Mouse (Mus musculus): Measurements from ENCODE around the gene Sox5. TPM values are rescaled to one million over a fixed set of nuclear protein-coding genes. Genes with fewer than 3 reads are reported as not detected.
A peak's percentile ranks its signal among the peaks of the same experiment; 100 is the strongest.

Sox5 gene
- polyA plus RNA-seq, 1 experiment from 2014 or later, result 43.3 TPM

DNA sequence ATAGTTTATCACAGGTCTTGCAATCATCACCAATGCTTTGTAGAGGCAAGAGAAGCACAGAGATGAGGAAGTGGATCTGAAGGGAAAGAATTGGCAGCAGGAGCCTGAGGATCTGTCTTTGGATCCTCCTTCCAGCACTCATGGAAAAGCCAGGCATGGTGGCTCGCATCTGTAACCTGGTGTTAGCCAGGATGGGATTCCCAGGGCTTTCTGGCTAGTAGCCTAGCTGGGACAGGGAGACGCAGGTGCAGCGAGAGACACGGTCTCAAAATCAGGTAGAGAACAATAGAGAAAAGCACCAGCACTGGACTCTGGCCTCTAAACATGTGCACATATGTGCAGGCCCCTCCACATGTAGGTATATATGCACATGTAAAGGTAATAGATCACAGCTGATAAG, 330.1 kb downstream of the Sox5 start:
- H3K27ac ChIP-seq (ENCODE audit: low read length), result no peak overlapping the region
- no peak for ATAC-seq

DNA sequence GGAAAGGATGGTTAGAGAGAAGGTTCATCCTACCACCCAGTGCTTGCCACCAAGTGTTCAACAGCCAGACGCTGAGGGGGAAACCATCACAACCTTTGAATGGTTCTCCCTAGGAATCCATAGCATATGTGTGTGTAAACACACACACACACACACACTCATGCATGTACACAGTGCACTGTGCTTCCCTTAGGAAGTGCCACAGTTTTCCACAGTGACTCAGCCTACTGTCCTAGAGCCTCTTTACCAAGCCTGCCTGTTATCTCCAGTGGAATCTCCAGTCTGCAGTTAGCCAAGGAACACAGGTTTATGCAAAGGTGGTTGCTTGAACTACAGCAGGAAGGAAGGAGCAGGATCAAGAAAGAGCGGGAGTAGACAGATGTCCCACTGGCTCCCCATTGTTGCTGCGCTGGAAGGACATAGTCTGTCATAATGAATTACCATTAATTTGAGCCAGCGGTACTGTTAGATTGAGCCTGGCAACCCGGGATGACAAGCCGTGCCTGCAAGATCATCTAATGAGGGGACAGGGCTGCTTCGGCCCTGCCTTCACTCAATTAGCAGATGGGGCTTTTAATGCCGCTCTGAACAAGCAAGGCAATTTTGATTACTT, 335.9 kb downstream of the Sox5 start:
- no peak overlapping the region for H3K27ac ChIP-seq (ENCODE audit: low read length)
- H3K9me3 ChIP-seq (replicated peaks; ENCODE audit: control insufficient read depth, low read length, poor library complexity, severe bottlenecking), result no peaks in the 10 kb centered on the region
- H3K36me3 ChIP-seq (ENCODE audit: control insufficient read depth, insufficient read depth, low read length), result no peaks in the 10 kb centered on the region
- no peak overlapping the region for H3K4me2 ChIP-seq (ENCODE audit: low read length)
- no peak overlapping the region for H3K9ac ChIP-seq (ENCODE audit: low read depth, low read length)
- no peak overlapping the region for H3K4me3 ChIP-seq (ENCODE audit: low read depth, low read length)
- ATAC-seq, result peak; percentile 60
- no peaks in the 10 kb centered on the region for H3K27me3 ChIP-seq (ENCODE audit: control insufficient read depth, insufficient read depth, low read depth, low read length)
- no peaks in the 10 kb centered on the region for H3K4me1 ChIP-seq (ENCODE audit: control insufficient read depth, insufficient read depth, low read length)
- WGBS, result 19% methylated on average over 8 of the region's 8 CpGs

More for the DNA sequence above, 330.1 kb downstream of the Sox5 start:
- Histone ChIP-seq H3K36me3 (ENCODE audit: control insufficient read depth, insufficient read depth, low read length) (no peaks in the 10 kb centered on the region), H3K9me3 (replicated peaks; ENCODE audit: control insufficient read depth, low read length, poor library complexity, severe bottlenecking) (no peaks in the 10 kb centered on the region), H3K4me2 (ENCODE audit: low read length) (no peak overlapping the region), H3K4me1 (ENCODE audit: control insufficient read depth, insufficient read depth, low read length) (peaks cover 11% of the 10 kb centered on the region; the same call in 1 of the 2 replicates), H3K27me3 (ENCODE audit: control insufficient read depth, insufficient read depth, low read depth, low read length) (no peaks in the 10 kb centered on the region), H3K4me3 (ENCODE audit: low read depth, low read length) (no peak overlapping the region), H3K9ac (ENCODE audit: low read depth, low read length) (no peak overlapping the region)
- WGBS, result 83% methylated on average over 4 of the region's 4 CpGs

DNA sequence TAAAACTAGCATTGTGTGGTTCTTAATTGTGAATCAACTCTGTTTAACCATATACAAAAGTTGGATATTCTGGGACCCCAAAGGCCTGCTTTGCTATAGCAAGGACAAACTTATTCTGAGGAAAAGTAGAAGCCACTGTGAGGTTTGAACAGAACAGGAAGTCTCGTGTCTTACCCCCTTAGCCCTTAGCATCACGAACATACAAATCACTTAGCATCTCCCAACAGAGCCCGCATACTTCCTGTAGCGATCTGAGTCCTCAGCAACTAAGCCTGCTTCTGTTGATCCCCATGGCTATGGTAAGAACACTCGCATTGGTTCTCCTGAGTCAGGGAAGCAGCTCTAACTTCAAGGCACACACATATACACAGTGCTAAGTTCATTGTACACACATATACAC, 337.4 kb downstream of the Sox5 start:
- Histone ChIP-seq H3K36me3 (ENCODE audit: control insufficient read depth, insufficient read depth, low read length) (no peaks in the 10 kb centered on the region), H3K27me3 (ENCODE audit: control insufficient read depth, insufficient read depth, low read depth, low read length) (no peaks in the 10 kb centered on the region)

DNA sequence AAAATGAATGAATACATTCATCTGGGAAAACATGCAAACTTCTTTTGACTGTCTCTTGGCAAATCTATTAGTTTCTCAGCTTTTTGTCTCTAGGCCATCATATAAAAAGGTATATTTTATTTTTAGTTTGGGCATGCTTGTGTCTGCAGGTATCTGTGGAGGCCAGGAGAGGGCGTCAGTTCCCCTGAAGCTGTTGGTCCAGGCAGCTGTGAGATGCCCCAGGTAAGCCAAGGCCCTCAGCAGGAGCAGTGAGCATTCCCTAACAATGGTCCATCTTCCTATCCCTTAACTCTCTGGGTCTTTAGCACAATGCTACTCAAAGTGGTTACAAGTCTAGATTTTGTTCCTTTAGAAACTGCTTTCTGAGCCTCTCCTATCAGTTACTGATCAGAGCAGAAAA, 338.1 kb downstream of the Sox5 start:
- no peak for ATAC-seq
- Histone ChIP-seq H3K4me1 (ENCODE audit: control insufficient read depth, insufficient read depth, low read length) (no peaks in the 10 kb centered on the region), H3K4me2 (ENCODE audit: low read length) (no peak overlapping the region), H3K4me3 (ENCODE audit: low read depth, low read length) (no peak overlapping the region), H3K27ac (ENCODE audit: low read length) (no peak overlapping the region), H3K36me3 (ENCODE audit: control insufficient read depth, insufficient read depth, low read length) (no peaks in the 10 kb centered on the region), H3K9me3 (replicated peaks; ENCODE audit: control insufficient read depth, low read length, poor library complexity, severe bottlenecking) (no peaks in the 10 kb centered on the region), H3K27me3 (ENCODE audit: control insufficient read depth, insufficient read depth, low read depth, low read length) (no peaks in the 10 kb centered on the region), H3K9ac (ENCODE audit: low read depth, low read length) (no peak overlapping the region)
- WGBS, result 68% methylated on average over 1 of the region's 1 CpGs

More for the DNA sequence above, 337.4 kb downstream of the Sox5 start:
- H3K4me1 ChIP-seq (ENCODE audit: control insufficient read depth, insufficient read depth, low read length), result no peaks in the 10 kb centered on the region
- no peak for ATAC-seq
- no peak overlapping the region for H3K4me3 ChIP-seq (ENCODE audit: low read depth, low read length)
- no peak overlapping the region for H3K9ac ChIP-seq (ENCODE audit: low read depth, low read length)
- no peak overlapping the region for H3K27ac ChIP-seq (ENCODE audit: low read length)
- H3K9me3 ChIP-seq (replicated peaks; ENCODE audit: control insufficient read depth, low read length, poor library complexity, severe bottlenecking), result no peaks in the 10 kb centered on the region
- H3K4me2 ChIP-seq (ENCODE audit: low read length), result no peak overlapping the region
- 86% methylated on average over 5 of the region's 5 CpGs for WGBS

DNA sequence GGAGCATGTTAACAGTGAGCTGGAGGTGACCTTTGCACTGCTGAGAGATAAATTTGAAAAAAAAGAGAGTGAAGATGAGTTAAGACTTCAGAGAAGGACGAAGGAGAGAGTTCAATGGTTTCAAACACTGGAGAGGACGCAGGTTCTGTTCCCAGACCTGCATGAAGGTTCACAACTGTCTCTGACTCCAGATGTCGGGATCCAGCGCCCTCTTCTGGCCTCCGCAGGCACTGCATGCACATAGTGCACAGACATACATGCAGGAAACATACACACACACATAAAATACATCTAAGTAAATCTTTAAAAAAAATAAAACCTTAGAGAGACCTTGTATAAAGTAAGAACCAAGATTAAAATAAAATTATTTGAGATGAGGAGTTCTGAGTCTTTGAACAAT, 352.5 kb downstream of the Sox5 start:
- 70% methylated on average over 5 of the region's 5 CpGs for WGBS
- Histone ChIP-seq H3K4me3 (ENCODE audit: low read depth, low read length) (no peak overlapping the region), H3K9ac (ENCODE audit: low read depth, low read length) (no peak overlapping the region), H3K27ac (ENCODE audit: low read length) (no peak overlapping the region), H3K9me3 (replicated peaks; ENCODE audit: control insufficient read depth, low read length, poor library complexity, severe bottlenecking) (no peaks in the 10 kb centered on the region), H3K27me3 (ENCODE audit: control insufficient read depth, insufficient read depth, low read depth, low read length) (no peaks in the 10 kb centered on the region), H3K36me3 (ENCODE audit: control insufficient read depth, insufficient read depth, low read length) (no peaks in the 10 kb centered on the region), H3K4me1 (ENCODE audit: control insufficient read depth, insufficient read depth, low read length) (peaks cover 6% of the 10 kb centered on the region; the same call in 1 of the 2 replicates), H3K4me2 (ENCODE audit: low read length) (no peak overlapping the region)
- ATAC-seq, result no peak

DNA sequence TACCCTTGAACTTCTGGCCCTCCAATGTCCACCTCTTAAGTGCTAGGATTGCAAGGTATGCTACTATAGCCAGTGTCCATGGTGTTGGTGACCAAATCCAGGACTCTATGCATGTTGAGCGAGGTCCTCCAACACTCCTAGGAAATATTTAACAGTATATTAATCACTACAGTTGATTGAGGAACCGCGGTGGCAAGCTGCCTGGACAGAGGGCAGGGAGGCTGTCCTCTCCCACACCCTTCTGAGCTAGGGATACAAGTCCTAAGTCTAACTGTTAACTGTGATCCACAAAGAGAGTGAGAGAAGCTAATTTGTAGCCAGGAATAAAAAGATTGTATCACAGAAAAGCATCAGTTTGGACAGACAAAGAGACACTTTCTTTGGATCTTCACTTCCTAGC, 373.7 kb downstream of the Sox5 start:
- no peaks in the 10 kb centered on the region for H3K36me3 ChIP-seq (ENCODE audit: control insufficient read depth, insufficient read depth, low read length)
- ATAC-seq, result no peak
- no peak overlapping the region for H3K27ac ChIP-seq (ENCODE audit: low read length)
- no peaks in the 10 kb centered on the region for H3K9me3 ChIP-seq (replicated peaks; ENCODE audit: control insufficient read depth, low read length, poor library complexity, severe bottlenecking)
- no peaks in the 10 kb centered on the region for H3K27me3 ChIP-seq (ENCODE audit: control insufficient read depth, insufficient read depth, low read depth, low read length)
- H3K4me3 ChIP-seq (ENCODE audit: low read depth, low read length), result no peak overlapping the region
- no peak overlapping the region for H3K9ac ChIP-seq (ENCODE audit: low read depth, low read length)
- H3K4me1 ChIP-seq (ENCODE audit: control insufficient read depth, insufficient read depth, low read length), result no peaks in the 10 kb centered on the region
- no peak overlapping the region for H3K4me2 ChIP-seq (ENCODE audit: low read length)
- 94% methylated on average over 3 of the region's 3 CpGs for WGBS

DNA sequence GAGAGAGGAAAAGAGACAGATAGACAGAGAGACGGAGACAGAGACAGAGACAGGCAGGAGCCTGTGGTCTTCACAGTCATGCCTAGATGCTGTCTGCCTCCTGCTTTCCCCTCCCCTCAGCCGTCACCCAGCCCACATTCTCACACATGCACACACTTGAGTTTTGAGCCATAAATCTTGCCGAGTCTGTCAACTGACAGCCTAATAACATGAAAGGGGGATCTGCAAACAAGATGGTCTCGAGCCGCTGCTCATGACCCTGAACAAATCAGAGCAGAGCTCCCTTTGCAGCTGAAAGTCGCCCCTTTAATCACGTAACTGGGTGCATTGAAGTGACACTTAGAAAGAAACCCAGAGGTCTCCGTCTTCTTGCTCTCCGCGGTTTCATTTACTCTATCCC, 383.7 kb downstream of the Sox5 start:
- no peak for ATAC-seq
- 23% methylated on average over 10 of the region's 10 CpGs for WGBS
- Histone ChIP-seq H3K9ac (ENCODE audit: low read depth, low read length) (no peak overlapping the region; the same call in 1 of the 2 replicates), H3K27me3 (ENCODE audit: control insufficient read depth, insufficient read depth, low read depth, low read length) (no peaks in the 10 kb centered on the region), H3K4me1 (ENCODE audit: control insufficient read depth, insufficient read depth, low read length) (no peaks in the 10 kb centered on the region; the same call in 1 of the 2 replicates), H3K9me3 (replicated peaks; ENCODE audit: control insufficient read depth, low read length, poor library complexity, severe bottlenecking) (no peaks in the 10 kb centered on the region), H3K36me3 (ENCODE audit: control insufficient read depth, insufficient read depth, low read length) (no peaks in the 10 kb centered on the region), H3K4me2 (ENCODE audit: low read length) (no peak overlapping the region), H3K4me3 (ENCODE audit: low read depth, low read length) (no peak overlapping the region), H3K27ac (ENCODE audit: low read length) (no peak overlapping the region)

DNA sequence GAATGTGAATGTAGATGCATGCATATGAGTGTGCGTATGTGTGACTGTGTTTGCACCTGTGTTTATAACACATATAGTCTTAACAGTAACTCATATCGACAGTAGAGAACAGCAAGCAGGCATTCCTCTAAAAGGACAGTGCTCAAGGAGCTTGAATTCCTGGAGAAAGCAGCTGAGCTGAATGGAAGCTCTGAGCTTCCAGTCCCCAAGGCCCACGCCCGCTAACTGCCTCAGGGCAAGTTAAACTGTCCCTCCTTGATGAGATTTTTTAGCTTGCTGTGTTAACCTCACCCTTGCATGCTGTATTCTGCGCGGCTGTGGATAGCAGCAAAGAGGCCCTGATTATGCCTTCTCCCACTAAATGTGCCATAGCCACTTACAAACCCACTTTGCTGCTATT, 388.6 kb downstream of the Sox5 start:
- Histone ChIP-seq H3K4me1 (ENCODE audit: control insufficient read depth, insufficient read depth, low read length) (no peaks in the 10 kb centered on the region; the same call in 1 of the 2 replicates), H3K4me2 (ENCODE audit: low read length) (no peak overlapping the region), H3K27ac (ENCODE audit: low read length) (no peak overlapping the region), H3K9me3 (replicated peaks; ENCODE audit: control insufficient read depth, low read length, poor library complexity, severe bottlenecking) (no peaks in the 10 kb centered on the region), H3K4me3 (ENCODE audit: low read depth, low read length) (no peak overlapping the region), H3K36me3 (ENCODE audit: control insufficient read depth, insufficient read depth, low read length) (no peaks in the 10 kb centered on the region), H3K27me3 (ENCODE audit: control insufficient read depth, insufficient read depth, low read depth, low read length) (no peaks in the 10 kb centered on the region), H3K9ac (ENCODE audit: low read depth, low read length) (no peak overlapping the region)
- no peak for ATAC-seq
- 67% methylated on average over 6 of the region's 6 CpGs for WGBS

DNA sequence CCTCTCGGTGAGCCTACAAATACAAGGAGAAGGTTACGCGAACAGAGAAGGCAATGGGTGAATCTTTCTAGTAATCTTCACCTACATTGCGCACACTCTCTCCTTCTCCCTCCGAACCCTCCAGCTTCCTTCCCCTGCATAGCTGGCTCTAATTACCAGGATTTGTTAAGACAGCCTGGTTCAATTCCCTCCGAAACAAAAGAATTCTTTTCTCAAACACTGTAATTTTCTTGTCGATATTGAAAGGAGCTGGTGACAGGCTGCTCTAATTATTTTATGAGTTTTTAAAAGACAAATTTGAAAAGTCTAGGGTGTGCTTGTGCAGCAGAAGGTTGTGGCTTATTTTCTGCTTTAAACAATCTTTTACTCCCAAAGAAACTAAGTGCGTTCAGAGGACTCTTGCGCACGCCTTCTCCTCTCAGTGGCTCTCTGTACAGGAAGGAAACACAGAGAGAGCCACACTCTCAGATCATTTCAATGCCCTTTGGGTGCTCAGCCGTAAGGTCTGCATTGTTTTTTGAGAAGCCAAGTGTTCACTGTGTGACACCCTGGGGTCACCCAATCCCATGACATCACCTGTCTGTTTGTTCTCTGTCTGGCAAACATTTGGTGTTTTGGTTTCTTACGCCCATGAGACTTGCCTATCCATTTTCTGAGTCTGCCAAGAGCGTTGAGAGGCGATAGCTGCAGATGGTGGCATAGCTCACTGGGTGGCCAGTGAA, 392.3 kb downstream of the Sox5 start:
- no peak overlapping the region for H3K4me2 ChIP-seq (ENCODE audit: low read length)
- H3K36me3 ChIP-seq (ENCODE audit: control insufficient read depth, insufficient read depth, low read length), result no peaks in the 10 kb centered on the region
- H3K27me3 ChIP-seq (ENCODE audit: control insufficient read depth, insufficient read depth, low read depth, low read length), result no peaks in the 10 kb centered on the region
- no peak overlapping the region for H3K9ac ChIP-seq (ENCODE audit: low read depth, low read length)
- no peak overlapping the region for H3K27ac ChIP-seq (ENCODE audit: low read length)
- WGBS, result 79% methylated on average over 14 of the region's 14 CpGs
- no peak for ATAC-seq
- no peaks in the 10 kb centered on the region for H3K9me3 ChIP-seq (replicated peaks; ENCODE audit: control insufficient read depth, low read length, poor library complexity, severe bottlenecking)
- no peak overlapping the region for H3K4me3 ChIP-seq (ENCODE audit: low read depth, low read length)
- no peaks in the 10 kb centered on the region for H3K4me1 ChIP-seq (ENCODE audit: control insufficient read depth, insufficient read depth, low read length)

Data from midbrain, embryonic 16.5 days (tissue).